Mouse (Mus musculus): Measurements from ENCODE around the gene Hdac1.
A peak's percentile ranks its signal among the peaks of the same experiment; 100 is the strongest.

DNA sequence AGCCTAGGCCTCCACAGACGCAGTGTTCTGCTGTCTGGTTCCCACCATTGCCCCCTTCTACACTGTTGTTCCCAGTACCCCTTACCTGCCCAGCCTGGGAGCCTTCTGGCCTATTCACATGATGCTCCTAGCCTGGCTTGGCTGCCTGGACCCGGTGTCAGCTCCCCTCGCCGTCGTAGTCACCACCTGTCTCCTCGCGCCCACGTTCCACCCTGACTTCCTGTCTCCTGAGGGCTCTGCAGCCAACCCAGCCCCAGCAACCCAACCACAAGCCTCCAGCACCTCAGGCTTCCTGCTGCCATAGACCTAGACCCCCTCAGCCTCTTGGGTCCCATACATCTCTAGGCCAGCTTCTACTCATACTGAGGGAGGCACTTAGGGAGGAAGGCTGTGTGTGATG, 30.9 kb upstream of the Hdac1 start, which contains the start of gene Lck:
- TF ChIP-seq POLR2A (IDR thresholded peaks at IDR 0.05; ENCODE audit: low read depth, low read length) (peak; percentile 32; the same call in 1 of the 2 replicates), CTCF (IDR thresholded peaks at IDR 0.05; ENCODE audit: extremely low read depth, insufficient read depth, insufficient read length, insufficient replicate concordance) (no peak)
